Mouse (Mus musculus): Measurements from ENCODE around the gene Panx3. TPM values are rescaled to one million over a fixed set of nuclear protein-coding genes. Genes with fewer than 3 reads are reported as not detected.

The Panx3 gene
- polyA plus RNA-seq, 1 experiment from 2014 or later = 57.4 TPM

DNA sequence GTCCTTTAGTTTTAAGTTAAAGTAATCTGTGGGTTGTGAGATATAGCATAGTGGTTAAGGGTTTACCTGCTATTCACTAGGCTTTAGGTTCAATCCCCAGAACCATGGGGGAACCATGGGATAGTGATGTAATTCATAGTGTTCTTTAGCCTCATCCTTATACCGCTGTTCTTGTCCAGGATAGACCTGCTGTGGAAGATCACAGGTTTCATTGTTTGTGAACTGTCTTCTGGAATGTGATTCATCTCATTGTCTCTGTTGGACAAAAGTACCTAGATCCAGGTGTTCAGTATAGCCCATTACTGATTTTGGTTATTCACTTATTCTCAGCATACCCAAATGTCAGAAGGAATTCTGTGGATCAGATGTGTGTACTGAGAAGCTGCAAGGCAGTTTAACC is 41.8 kb downstream of the Panx3 start:
- H3K27ac ChIP-seq (replicated peaks; ENCODE audit: low read depth, low read length) = no peak overlapping the region
- peaks cover 5% of the 10 kb centered on the region; the same call in 1 of the 2 replicates for H3K4me1 ChIP-seq (ENCODE audit: control insufficient read depth, insufficient read depth, low read length)
- H3K36me3 ChIP-seq (ENCODE audit: control insufficient read depth, insufficient read depth, low read length) = 0 out of 2 replicates have a peak, but pooled peaks cover 3% of the 10 kb centered on the region
- no peaks in the 10 kb centered on the region for H3K27me3 ChIP-seq (replicated peaks; ENCODE audit: control insufficient read depth, insufficient read depth, low read length)
- no peak overlapping the region for H3K4me2 ChIP-seq (ENCODE audit: low read depth, low read length)
- no peak for DNase-seq (ENCODE audit: low spot score)
- no peak overlapping the region for H3K4me3 ChIP-seq (ENCODE audit: low read depth, low read length)
- no peaks in the 10 kb centered on the region for H3K9me3 ChIP-seq (ENCODE audit: control insufficient read depth, low read length)
- no peak for ATAC-seq (ENCODE audit: low read depth)
- 74% methylated on average over 1 of the region's 1 CpGs for WGBS
- no peak overlapping the region for H3K9ac ChIP-seq (ENCODE audit: low read depth, low read length)

DNA sequence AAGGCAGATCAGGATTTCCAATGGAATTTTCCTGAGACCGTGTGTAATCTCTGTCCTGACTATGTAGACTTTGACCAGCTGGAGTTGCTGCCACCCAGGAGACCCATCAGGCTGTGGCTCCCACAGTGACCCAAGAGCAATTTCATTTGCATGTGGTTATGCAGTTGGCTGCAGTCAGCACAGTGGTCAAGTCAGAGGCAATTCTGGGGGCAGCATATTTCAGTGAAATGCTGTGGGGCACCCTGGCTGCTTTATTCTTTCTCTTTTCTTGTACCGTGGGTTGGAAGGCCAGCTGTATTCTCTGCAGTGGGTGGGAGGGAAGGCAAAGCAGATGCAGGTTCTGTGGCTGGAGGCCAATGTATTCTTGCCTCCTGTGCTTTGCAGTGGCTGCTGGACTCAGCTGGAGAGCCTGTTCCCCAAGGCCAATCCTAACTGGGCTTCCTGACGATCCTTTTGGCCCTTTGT is 42.9 kb downstream of the Panx3 start:
- no peak for ATAC-seq (ENCODE audit: low read depth)
- peak; percentile 26 for DNase-seq (ENCODE audit: low spot score)
- Histone ChIP-seq H3K9ac (ENCODE audit: low read depth, low read length) (no peak overlapping the region), H3K4me1 (ENCODE audit: control insufficient read depth, insufficient read depth, low read length) (peaks cover 5% of the 10 kb centered on the region; the same call in 1 of the 2 replicates), H3K27ac (replicated peaks; ENCODE audit: low read depth, low read length) (peak overlapping the region; percentile 11; the same call in 1 of the 2 replicates), H3K4me2 (ENCODE audit: low read depth, low read length) (no peak overlapping the region), H3K36me3 (ENCODE audit: control insufficient read depth, insufficient read depth, low read length) (0 out of 2 replicates have a peak, but pooled peaks cover 3% of the 10 kb centered on the region), H3K27me3 (replicated peaks; ENCODE audit: control insufficient read depth, insufficient read depth, low read length) (no peaks in the 10 kb centered on the region), H3K4me3 (ENCODE audit: low read depth, low read length) (no peak overlapping the region), H3K9me3 (ENCODE audit: control insufficient read depth, low read length) (no peaks in the 10 kb centered on the region)
- 21% methylated on average over 3 of the region's 3 CpGs for WGBS

DNA sequence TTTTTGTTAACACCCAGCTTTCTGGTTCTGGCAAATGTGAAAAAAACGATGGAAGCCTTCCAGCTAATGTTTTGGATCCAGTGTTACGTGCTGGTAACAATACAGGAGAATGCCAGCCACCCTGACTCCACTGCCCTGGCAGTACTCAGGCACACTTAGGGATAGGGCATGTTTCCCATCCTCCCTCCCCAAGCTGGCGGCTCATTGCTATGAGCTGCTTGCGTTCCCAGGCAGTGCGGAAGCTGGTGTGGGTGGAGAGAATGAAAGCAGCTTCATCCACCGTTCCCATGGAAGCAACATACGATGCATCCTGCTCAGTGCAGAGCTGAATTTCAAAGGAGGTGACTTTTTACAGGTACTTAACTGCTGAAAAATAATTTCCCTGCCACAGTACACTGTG is 43.4 kb downstream of the Panx3 start:
- 0 out of 2 replicates have a peak, but pooled peaks cover 3% of the 10 kb centered on the region for H3K36me3 ChIP-seq (ENCODE audit: control insufficient read depth, insufficient read depth, low read length)
- H3K4me3 ChIP-seq (ENCODE audit: low read depth, low read length) = no peak overlapping the region
- peaks cover 5% of the 10 kb centered on the region; the same call in 1 of the 2 replicates for H3K4me1 ChIP-seq (ENCODE audit: control insufficient read depth, insufficient read depth, low read length)
- ATAC-seq (ENCODE audit: low read depth) (peak; percentile 72; the same call in 1 of the 2 replicates), DNase-seq (ENCODE audit: low spot score) (peak; percentile 23)
- no peak overlapping the region; the same call in 1 of the 2 replicates for H3K27ac ChIP-seq (replicated peaks; ENCODE audit: low read depth, low read length)
- no peak overlapping the region for H3K4me2 ChIP-seq (ENCODE audit: low read depth, low read length)
- H3K9me3 ChIP-seq (ENCODE audit: control insufficient read depth, low read length) = no peaks in the 10 kb centered on the region
- H3K9ac ChIP-seq (ENCODE audit: low read depth, low read length) = no peak overlapping the region
- 34% methylated on average over 7 of the region's 7 CpGs for WGBS
- no peaks in the 10 kb centered on the region for H3K27me3 ChIP-seq (replicated peaks; ENCODE audit: control insufficient read depth, insufficient read depth, low read length)

DNA sequence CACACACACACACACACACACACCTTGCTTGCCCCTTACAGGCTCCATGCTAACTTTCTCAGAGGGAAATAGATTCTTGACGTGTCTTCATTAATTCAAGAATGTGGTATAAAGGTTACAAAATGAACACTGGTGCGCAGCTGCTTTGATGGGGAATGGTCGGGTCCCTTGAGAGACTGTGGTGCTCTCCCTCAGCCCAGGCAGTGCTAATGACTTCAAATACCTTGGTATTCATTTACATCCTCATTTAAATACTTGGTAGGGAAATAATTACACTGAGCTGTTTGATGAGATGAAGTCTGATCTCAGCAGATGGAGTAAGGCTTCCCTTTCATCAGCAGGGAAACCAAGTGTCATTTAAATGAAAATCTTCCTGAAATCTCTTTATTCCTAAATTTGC is 43.9 kb downstream of the Panx3 start:
- WGBS = 43% methylated on average over 3 of the region's 3 CpGs
- H3K4me2 ChIP-seq (ENCODE audit: low read depth, low read length) = no peak overlapping the region
- H3K27ac ChIP-seq (replicated peaks; ENCODE audit: low read depth, low read length) = no peak overlapping the region
- 0 out of 2 replicates have a peak, but pooled peaks cover 3% of the 10 kb centered on the region for H3K36me3 ChIP-seq (ENCODE audit: control insufficient read depth, insufficient read depth, low read length)
- H3K9me3 ChIP-seq (ENCODE audit: control insufficient read depth, low read length) = no peaks in the 10 kb centered on the region
- no peak overlapping the region for H3K4me3 ChIP-seq (ENCODE audit: low read depth, low read length)
- ATAC-seq (ENCODE audit: low read depth) (no peak), DNase-seq (ENCODE audit: low spot score) (peak; percentile 16)
- H3K27me3 ChIP-seq (replicated peaks; ENCODE audit: control insufficient read depth, insufficient read depth, low read length) = no peaks in the 10 kb centered on the region
- no peak overlapping the region for H3K9ac ChIP-seq (ENCODE audit: low read depth, low read length)
- peaks cover 5% of the 10 kb centered on the region; the same call in 1 of the 2 replicates for H3K4me1 ChIP-seq (ENCODE audit: control insufficient read depth, insufficient read depth, low read length)

DNA sequence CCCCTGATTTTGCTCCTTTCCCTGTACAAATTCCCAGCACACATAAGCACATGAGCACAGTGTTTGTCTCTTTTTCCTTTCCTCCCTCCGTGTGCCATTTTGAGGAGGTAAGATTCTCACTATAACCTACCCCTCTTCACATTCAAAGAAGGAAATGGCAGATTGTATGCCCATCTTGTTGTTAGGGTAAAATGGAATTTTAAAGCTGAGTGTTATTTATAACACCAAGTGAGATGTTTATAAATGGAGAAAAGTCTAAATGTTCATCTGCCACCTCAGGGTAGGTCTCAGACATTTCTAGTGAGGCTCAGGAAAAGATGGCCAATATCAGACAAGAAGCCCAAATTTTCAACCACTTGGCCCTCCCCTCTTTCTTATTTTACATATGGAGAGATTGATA is 44.5 kb downstream of the Panx3 start:
- Histone ChIP-seq H3K9ac (ENCODE audit: low read depth, low read length) (no peak overlapping the region), H3K36me3 (ENCODE audit: control insufficient read depth, insufficient read depth, low read length) (0 out of 2 replicates have a peak, but pooled peaks cover 3% of the 10 kb centered on the region), H3K27me3 (replicated peaks; ENCODE audit: control insufficient read depth, insufficient read depth, low read length) (no peaks in the 10 kb centered on the region), H3K4me2 (ENCODE audit: low read depth, low read length) (no peak overlapping the region), H3K4me3 (ENCODE audit: low read depth, low read length) (no peak overlapping the region), H3K9me3 (ENCODE audit: control insufficient read depth, low read length) (no peaks in the 10 kb centered on the region), H3K4me1 (ENCODE audit: control insufficient read depth, insufficient read depth, low read length) (peaks cover 5% of the 10 kb centered on the region; the same call in 1 of the 2 replicates), H3K27ac (replicated peaks; ENCODE audit: low read depth, low read length) (no peak overlapping the region)
- WGBS = 82% methylated on average over 1 of the region's 1 CpGs
- ATAC-seq (ENCODE audit: low read depth) (no peak), DNase-seq (ENCODE audit: low spot score) (no peak)

DNA sequence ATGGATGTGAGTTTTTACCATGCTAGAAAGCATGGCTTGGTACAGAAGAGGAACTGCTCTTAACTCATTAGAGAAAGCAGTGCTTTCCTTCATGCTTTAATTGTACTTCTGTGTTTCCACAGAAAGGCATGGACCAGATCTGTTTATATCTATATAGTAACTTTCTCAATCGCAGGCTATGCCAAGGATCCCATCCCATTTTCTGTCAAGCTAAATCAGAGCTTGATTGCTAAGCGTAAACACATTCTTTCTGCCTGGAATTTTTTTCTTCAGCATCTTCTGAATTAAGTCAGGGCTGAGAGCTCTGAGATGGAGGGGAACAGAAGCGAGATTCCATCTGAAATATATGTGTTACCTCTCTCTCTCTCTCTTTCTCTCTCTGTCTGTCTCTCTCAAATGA is 45.1 kb downstream of the Panx3 start:
- 59% methylated on average over 3 of the region's 3 CpGs for WGBS

DNA sequence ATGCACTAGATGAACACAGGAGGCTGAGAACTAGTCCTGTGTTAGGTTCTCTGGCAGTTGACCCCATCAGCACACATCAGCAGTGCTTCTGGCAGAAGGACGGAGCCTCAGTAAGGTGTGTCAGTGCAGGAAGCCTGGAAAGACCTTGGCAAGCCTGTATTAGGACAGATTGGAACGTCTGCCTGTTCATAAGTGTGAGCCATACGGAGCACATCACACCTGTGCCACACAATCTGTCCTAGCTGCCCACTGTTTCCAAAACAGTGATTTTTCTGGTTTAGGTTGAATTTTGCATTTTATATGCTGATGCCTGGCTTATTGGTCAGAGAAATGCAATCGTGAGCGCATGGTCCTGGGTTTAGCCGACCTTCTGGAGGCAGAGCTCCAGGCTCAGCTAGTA is 47.7 kb downstream of the Panx3 start:
- Histone ChIP-seq H3K27me3 (replicated peaks; ENCODE audit: control insufficient read depth, insufficient read depth, low read length) (no peaks in the 10 kb centered on the region), H3K4me1 (ENCODE audit: control insufficient read depth, insufficient read depth, low read length) (peaks cover 4% of the 10 kb centered on the region; the same call in 1 of the 2 replicates)

More for the DNA sequence above, 45.1 kb downstream of the Panx3 start:
- Histone ChIP-seq H3K27ac (replicated peaks; ENCODE audit: low read depth, low read length) (no peak overlapping the region), H3K4me2 (ENCODE audit: low read depth, low read length) (no peak overlapping the region), H3K9ac (ENCODE audit: low read depth, low read length) (no peak overlapping the region), H3K36me3 (ENCODE audit: control insufficient read depth, insufficient read depth, low read length) (0 out of 2 replicates have a peak, but pooled peaks cover under 1% of the 10 kb centered on the region), H3K27me3 (replicated peaks; ENCODE audit: control insufficient read depth, insufficient read depth, low read length) (no peaks in the 10 kb centered on the region), H3K4me3 (ENCODE audit: low read depth, low read length) (no peak overlapping the region), H3K9me3 (ENCODE audit: control insufficient read depth, low read length) (no peaks in the 10 kb centered on the region), H3K4me1 (ENCODE audit: control insufficient read depth, insufficient read depth, low read length) (peaks cover 5% of the 10 kb centered on the region; the same call in 1 of the 2 replicates)
- no peak for ATAC-seq (ENCODE audit: low read depth)
- peak; percentile 57 for DNase-seq (ENCODE audit: low spot score)

DNA sequence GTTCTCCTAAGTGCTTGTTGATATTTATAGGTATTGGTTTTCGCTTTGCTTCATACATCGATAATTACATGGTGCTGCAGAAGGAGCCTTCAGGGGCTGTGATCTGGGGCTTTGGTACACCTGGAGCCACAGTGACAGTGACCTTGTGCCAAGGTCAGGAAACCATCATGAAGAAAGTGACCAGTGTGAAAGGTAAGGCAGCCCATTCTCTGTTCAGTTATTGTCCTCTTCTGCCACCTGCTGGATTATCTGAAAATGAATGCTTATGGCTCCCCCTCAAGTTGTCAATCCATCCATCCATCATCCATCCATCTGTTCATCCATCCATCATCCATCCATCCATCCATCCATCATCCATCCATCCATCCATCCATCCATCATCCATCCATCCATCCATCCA is 52.3 kb downstream of the Panx3 start:
- 57% methylated on average over 2 of the region's 2 CpGs for WGBS
- Histone ChIP-seq H3K4me3 (ENCODE audit: low read depth, low read length) (no peak overlapping the region), H3K4me1 (ENCODE audit: control insufficient read depth, insufficient read depth, low read length) (peaks cover 3% of the 10 kb centered on the region), H3K4me2 (ENCODE audit: low read depth, low read length) (no peak overlapping the region), H3K9me3 (ENCODE audit: control insufficient read depth, low read length) (no peaks in the 10 kb centered on the region), H3K36me3 (ENCODE audit: control insufficient read depth, insufficient read depth, low read length) (no peaks in the 10 kb centered on the region), H3K27me3 (replicated peaks; ENCODE audit: control insufficient read depth, insufficient read depth, low read length) (no peaks in the 10 kb centered on the region), H3K9ac (ENCODE audit: low read depth, low read length) (peak overlapping the region; percentile 16; the same call in 1 of the 2 replicates), H3K27ac (replicated peaks; ENCODE audit: low read depth, low read length) (no peak overlapping the region)
- ATAC-seq (ENCODE audit: low read depth) (no peak), DNase-seq (ENCODE audit: low spot score) (peak; percentile 36)

More for the DNA sequence above, 47.7 kb downstream of the Panx3 start:
- ATAC-seq (ENCODE audit: low read depth) (no peak), DNase-seq (ENCODE audit: low spot score) (no peak)
- WGBS = 88% methylated on average over 6 of the region's 6 CpGs
- no peaks in the 10 kb centered on the region for H3K9me3 ChIP-seq (ENCODE audit: control insufficient read depth, low read length)
- H3K27ac ChIP-seq (replicated peaks; ENCODE audit: low read depth, low read length) = no peak overlapping the region
- no peak overlapping the region for H3K9ac ChIP-seq (ENCODE audit: low read depth, low read length)
- H3K36me3 ChIP-seq (ENCODE audit: control insufficient read depth, insufficient read depth, low read length) = no peaks in the 10 kb centered on the region
- no peak overlapping the region for H3K4me2 ChIP-seq (ENCODE audit: low read depth, low read length)
- no peak overlapping the region for H3K4me3 ChIP-seq (ENCODE audit: low read depth, low read length)

DNA sequence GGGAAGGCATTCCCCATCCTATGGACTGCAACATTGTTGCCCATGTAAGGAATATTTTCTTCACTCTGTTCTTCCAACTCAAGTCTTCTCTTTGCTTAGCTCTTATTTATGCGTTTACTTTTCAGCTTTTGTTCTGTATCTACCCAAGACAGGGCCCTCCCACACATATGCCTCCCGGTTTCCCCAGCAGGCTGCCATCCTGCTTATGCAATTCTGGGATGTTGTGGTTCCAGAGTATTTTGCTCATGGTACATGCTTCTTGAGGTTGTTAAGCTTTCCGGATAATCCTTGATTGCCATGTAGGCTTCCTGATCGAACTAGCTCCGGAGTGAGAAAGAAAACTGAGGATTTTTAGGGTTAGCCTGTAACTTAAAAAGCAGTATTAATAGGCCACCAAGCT is 53.8 kb downstream of the Panx3 start:
- Histone ChIP-seq H3K27me3 (replicated peaks; ENCODE audit: control insufficient read depth, insufficient read depth, low read length) (no peaks in the 10 kb centered on the region), H3K9me3 (ENCODE audit: control insufficient read depth, low read length) (no peaks in the 10 kb centered on the region), H3K9ac (ENCODE audit: low read depth, low read length) (no peak overlapping the region), H3K36me3 (ENCODE audit: control insufficient read depth, insufficient read depth, low read length) (no peaks in the 10 kb centered on the region), H3K4me3 (ENCODE audit: low read depth, low read length) (no peak overlapping the region), H3K4me2 (ENCODE audit: low read depth, low read length) (no peak overlapping the region), H3K27ac (replicated peaks; ENCODE audit: low read depth, low read length) (no peak overlapping the region), H3K4me1 (ENCODE audit: control insufficient read depth, insufficient read depth, low read length) (peaks cover 3% of the 10 kb centered on the region)
- 76% methylated on average over 5 of the region's 5 CpGs for WGBS
- DNase-seq (ENCODE audit: low spot score) (no peak), ATAC-seq (ENCODE audit: low read depth) (no peak)

All from embryonic facial prominence, embryonic 14.5 days (tissue).